Mouse (Mus musculus): ENCODE measurements around the gene Prkcq.

GRCm38 (mm10) chr2:11203261-11203660, 31.4 kb downstream of the Prkcq start:
- TF ChIP-seq CTCF (IDR thresholded peaks at IDR 0.05; ENCODE audit: control insufficient read depth, insufficient read depth, insufficient replicate concordance, low read depth, low read length) (no peak), POLR2A (IDR thresholded peaks at IDR 0.05; ENCODE audit: control insufficient read depth, low read depth, low read length) (no peak)
